Mouse (Mus musculus): ENCODE data around the gene Galnt6. TPM values are rescaled to one million over a fixed set of nuclear protein-coding genes. Genes with fewer than 3 reads are reported as not detected.

Gene Galnt6
- total RNA-seq, 4 experiments from 2014 or later: 0.54 to 0.86 (median 0.64) TPM

DNA sequence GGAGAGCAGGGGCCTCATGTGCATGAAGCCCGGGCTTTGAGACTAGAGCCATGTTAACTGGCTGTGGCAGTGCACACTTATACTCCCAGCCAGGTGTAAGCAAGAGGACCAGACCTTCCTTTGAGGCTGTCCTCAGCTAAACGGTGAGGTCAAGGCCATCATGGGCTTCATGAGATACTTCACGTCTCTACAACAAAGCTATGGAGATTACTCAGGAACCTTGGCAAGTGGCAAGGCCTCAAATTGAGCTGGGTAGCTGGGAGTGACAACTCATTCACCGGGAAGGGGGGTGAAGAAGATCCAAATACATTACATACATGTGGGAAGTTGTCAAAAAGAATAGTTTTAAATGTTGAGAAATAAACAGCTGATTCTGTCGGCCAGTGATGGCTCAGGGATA, 68.4 kb downstream of the Galnt6 start:
- no peak for DNase-seq (ENCODE audit: low spot score)

DNA sequence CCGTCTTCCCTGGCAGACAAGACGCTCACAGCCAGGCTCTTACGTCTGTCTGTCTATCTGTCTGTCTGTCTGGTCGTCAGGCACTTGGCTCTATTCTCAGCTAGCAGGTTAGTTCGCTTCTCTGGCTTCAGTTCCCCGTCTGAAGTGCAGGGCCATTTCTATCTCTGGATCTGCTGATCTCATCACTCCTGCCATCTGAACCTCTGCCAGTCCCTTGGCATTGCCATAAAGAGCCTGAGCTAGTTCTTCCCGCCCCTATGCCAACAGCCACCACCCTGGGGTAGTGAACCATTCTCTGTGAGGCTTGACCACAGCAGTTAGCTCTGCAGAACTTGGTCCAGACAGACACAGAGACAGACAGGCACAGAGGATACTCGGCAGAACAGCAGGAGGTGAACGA, 68.9 kb downstream of the Galnt6 start:
- no peak for DNase-seq (ENCODE audit: low spot score)

DNA sequence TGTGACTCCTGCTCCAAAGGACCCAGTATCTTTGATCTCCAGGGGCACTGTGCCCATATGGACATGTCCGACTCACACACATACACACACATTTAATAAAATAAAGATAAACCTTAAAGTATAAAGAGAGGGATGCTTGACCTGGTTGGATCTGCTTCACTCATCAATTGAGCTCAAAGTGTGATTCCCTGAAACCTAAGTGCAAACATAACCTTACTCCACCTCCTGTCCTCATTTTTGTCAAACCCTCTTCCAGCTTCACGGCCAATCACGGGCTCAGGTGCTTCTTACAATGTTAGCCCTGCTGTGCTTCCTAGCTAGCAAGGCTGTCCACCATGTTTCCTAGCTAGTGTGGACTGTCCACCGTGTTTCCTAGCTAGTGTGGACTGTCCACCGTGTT, 74.0 kb downstream of the Galnt6 start:
- no peak for DNase-seq (ENCODE audit: low spot score)

DNA sequence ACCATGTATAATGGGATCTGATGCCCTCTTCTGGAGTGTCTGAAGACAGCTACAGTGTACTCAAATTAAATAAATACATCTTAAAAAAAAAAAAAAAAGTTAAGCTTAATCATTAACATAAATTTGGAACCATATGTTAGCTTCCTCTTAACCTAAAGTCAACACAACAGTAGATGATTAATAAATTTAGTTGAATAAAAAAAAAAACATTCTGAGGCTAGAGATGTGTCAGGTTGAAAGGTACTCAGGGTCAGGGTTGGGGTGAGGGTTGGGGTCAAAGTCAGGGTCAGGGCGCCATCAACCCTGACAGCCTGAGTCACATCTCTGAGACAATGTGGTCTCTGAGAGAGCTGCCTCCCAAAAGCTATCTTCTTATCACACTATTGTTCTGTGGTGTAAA, 74.9 kb downstream of the Galnt6 start:
- DNase-seq (ENCODE audit: low spot score): no peak

DNA sequence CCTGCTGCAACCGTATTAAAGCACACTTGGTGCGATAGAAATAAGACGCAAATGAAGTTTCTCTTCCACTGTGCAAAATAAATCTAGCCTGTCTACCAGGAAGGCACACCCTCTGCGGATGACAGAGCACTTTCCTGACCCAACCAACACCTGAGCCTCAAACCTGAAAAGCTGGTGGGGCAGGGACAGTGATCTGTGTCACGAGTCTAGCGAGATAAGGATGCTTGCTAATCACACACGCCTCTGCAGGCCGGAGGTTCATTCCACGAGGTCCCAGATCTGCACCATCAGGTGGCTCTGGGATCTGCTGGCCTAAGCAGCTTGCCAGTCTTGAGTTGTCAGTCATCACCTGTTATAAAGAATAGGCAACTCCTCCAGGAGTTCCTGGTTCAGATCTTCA, 77.6 kb downstream of the Galnt6 start:
- DNase-seq (ENCODE audit: low spot score): no peak

DNA sequence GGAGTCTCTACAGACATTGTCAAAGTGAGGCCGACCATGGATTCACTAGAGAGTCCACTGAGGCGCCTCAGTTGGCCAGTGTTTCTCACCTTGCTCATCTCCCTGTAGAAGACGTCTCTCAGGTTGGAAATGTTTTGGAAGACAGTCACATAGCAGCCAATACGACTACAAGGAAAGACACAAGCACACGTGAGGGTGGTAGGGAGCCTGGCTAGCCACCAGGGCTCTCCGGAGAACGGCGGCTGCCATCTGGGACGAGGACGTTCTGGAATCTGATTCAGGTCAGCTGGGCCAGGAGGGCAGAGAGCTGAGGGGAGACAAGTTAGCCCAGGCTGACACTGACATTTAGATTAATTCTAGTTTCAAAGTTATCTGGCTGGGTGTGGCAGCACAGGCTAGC, 79.1 kb downstream of the Galnt6 start:
- no peak for DNase-seq (ENCODE audit: low spot score)

DNA sequence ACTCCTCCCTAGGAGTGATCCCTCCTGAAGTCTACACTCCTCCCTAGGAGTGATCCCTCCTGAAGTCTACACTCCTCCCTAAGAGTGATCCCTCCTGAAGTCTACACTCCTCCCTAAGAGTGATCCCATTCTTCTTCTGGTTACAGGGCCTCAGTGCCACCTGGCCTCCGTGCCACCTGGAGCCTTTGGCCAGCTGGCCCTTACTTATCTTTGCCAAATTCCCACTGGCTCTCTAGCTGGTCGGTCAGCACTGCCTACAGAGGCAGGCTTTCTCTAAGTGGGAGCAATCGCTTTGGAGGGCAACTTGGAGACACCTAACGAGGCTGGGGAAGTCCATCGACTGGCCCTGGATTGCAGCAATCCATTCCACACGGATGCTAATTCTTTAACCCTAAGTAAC, 83.0 kb downstream of the Galnt6 start:
- no peak for DNase-seq (ENCODE audit: low spot score)

DNA sequence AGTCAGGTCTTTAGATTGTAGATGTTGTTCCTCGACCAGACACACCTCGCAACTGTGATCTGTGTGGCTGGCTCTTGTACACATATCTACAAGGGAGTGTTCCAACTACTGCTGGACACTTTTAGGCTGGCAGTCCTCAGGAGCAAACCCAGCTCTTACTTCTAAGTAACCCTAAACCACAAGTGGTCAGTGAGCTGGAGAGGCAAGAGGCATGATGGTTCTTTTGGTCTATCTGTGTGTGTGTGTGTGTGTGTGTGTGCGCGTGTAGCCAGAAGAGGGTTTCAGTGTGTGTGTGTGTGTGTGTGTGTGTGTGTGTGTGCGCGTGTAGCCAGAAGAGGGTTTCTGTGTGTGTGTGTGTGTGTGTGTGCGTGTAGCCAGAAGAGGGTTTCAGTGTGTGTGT, 86.7 kb downstream of the Galnt6 start:
- DNase-seq (ENCODE audit: low spot score): no peak

Small RNA genes within 50 kb of the gene (microRNA-seq; reads per million reads assigned to microRNA genes)
- gene Mir6961: not detected

Other genes starting within 250 kb of the Galnt6 start
- 1 to 10 TPM; 2.4 to 3.1 (median 2.7) TPM for gene Csrnp2, start 233.9 kb downstream of the Galnt6 start, total RNA-seq (2022)
- gene Tfcp2, start 177.4 kb downstream of the Galnt6 start, total RNA-seq (2022): 10 to 100 TPM; 14.3 to 17.3 (median 15.6) TPM
- 10 to 100 TPM; 11.1 to 17.3 (median 13.8) TPM for gene Pou6f1, start 129.4 kb downstream of the Galnt6 start, total RNA-seq (2022)
- 100 to 1,000 TPM; 170 to 189 (median 183) TPM for gene Dazap2, start 114.0 kb downstream of the Galnt6 start, total RNA-seq (2022)
- gene Smagp, start 92.4 kb downstream of the Galnt6 start, total RNA-seq (2022): 10 to 100 TPM; 10.9 to 20.2 (median 11.9) TPM
- gene Bin2, start 59.8 kb downstream of the Galnt6 start, total RNA-seq (2022): 1 to 10 TPM in 2 of 4 experiments, under 1 TPM in 2; 0.84 to 2.6 (median 1.1) TPM
- 1 to 10 TPM; 1.1 to 2.0 (median 1.5) TPM for gene Cela1, start 41.5 kb downstream of the Galnt6 start, total RNA-seq (2022)
- 1 to 10 TPM; 1.9 to 4.3 (median 2.8) TPM for gene Slc4a8, start 32.4 kb upstream of the Galnt6 start, total RNA-seq (2022)
- gene Scn8a, start 140.5 kb upstream of the Galnt6 start, total RNA-seq (2022): 1 to 10 TPM in 1 of 4 experiments, under 1 TPM in 2, not detected in 1; 0.41 to 1.2 (median 0.55) TPM

Data from heart, adult 8-10 months (tissue).